Mouse (Mus musculus): ENCODE data around the gene Col24a1. TPM values are rescaled to one million over a fixed set of nuclear protein-coding genes. Genes with fewer than 3 reads are reported as not detected.

Gene Col24a1
- polyA plus RNA-seq, 1 experiment: 0.31 TPM

DNA sequence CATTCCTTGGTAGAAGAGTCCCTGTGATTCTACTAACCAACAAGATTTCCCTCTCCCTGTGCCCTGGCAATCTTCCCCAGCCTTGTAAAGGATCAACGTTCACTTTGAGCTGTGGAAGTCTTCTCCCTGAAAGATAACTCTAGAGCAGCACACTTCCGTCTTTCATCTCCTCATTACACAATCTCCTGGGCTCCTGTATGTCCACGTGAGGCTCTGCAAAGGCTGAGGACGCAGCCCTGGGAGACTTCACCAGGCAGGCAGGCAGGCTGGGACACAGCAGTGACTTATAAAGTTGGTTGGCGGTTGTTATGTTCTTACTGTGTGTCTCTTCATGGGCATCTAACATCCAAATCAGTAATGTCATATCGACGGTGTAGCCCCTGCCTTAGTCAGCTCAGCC, 170.1 kb downstream of the Col24a1 start:
- no peak for DNase-seq (ENCODE audit: low read depth)

DNA sequence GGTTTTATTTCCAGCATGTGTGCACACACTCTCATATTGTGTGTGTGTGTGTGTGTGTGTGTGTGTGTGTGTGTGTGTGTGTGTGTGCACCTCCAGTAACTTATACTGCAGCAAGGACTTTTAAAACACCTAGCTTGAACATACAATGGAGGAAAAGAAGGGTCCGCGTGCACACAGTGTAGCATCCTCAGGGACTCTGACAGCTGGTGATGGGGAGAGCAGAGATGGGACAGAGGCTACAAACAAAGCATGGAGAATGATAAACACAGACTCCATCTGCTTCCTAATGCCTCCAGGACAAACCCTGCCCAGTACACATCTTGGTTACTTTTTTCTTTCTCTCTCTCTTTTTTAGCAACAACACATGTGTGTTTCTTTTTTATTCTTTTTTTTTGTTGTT, 171.5 kb downstream of the Col24a1 start:
- no peak for DNase-seq (ENCODE audit: low read depth)

DNA sequence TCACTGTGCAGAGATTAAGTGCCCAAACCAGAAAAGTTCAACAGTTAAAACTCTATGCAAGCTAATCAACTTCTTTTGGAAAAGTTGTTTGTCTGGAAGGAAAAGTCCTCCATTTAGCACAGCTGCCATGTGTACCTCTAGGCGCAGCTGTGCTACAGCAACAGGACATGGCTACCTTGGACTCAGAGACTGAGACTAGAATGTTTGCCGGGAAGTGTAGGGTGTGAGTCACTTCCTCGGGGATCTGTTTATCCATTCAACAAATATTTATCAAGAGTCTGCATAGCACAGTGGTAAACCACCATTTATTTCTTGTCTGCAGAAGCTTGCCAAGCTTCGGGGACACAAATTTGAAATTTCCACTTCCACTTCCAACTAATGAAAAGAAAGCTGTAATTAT, 178.8 kb downstream of the Col24a1 start:
- DNase-seq (ENCODE audit: low read depth): no peak

DNA sequence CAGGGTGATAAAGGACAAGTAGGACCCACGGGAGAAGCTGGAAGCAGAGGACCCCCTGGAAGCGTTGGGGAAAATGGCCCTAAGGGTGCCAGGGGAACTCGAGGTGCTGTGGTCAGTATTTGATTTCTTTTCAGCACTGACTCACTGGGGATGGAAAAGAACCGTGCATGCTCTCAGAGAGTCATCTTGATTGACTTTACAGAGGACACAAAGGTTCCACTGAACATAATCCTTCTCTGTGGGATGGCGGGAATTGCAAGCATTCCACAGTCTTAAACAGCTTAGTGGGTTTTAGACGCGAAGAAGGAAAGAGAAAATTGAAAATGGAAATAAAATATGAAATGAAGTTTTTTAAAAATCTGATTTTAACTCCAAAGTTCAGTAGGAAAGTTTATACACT, 181.9 kb downstream of the Col24a1 start:
- no peak for DNase-seq (ENCODE audit: low read depth)

DNA sequence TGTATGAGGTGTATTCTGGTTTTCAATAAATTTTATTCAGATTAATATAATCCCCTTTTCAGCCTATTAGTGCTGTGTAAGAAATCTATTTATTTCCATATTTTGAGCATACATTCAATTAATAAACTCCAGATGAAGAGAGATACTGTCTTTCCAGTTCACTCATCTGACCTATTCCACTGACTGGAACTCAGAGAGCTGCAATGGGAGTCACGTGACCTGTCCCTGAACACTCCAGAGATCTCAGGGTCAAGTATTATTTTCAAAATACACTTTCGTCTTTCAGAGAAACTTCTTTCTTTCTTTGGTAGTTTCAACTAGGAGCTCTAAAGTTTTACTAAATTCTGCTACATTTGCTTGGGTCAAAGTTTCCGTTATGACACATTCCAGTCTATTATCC, 184.4 kb downstream of the Col24a1 start:
- DNase-seq (ENCODE audit: low read depth): no peak

DNA sequence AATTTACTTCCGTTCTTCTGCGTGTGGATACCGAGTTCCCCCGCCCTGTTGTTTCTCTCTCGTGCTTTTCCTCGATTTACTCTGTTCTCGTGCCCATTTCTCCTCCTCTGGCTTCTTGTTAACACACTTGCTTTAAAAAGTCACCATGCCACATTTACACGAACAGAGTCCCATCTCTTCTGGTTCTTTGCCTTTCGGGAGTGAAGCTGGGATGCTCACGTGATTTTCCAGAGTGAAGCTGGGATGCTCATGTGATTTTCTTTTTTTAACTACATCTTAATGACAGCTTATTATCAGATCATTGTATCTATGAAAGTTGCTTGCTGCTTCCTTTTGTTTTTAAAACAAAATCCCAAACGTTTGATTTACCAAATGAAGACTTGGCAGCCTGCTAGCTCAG, 184.8 kb downstream of the Col24a1 start:
- no peak for DNase-seq (ENCODE audit: low read depth)

DNA sequence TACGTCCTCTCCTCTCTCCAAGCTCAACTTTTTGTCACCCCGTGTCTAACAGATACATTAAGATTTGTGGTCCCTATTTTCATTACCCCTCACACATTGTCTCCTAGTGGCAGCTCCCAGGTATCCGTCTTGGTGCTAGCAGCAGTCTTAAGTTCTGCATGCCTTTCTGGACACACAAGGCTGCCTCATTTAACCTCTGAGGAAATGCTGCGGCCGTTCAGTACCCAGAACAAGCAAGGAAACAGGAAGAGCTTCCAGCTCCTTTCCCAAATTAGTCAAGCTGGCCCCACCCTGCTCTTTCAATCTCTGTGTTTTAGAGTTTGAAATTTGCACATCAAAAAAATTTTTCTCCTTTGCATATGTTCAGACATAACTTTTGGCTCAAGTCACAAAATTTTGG, 186.2 kb downstream of the Col24a1 start:
- DNase-seq (ENCODE audit: low read depth): no peak

DNA sequence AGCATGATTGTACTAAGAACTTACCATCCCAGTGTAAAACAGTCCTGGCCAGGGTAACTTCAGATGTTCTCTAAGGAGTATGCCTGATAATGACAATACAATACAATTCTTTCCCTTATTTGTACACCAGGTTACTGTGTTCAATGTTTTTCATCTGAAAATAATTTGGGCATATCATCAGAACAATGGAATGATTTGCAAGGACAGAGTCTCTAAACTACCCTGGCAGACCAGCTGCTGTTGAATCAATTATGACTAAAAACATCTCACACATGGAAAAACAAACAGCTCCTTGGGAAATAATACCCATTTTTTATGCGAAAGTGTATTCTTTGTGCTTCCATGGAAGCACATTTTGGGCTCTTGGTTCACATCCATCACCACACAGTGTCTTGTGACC, 198.0 kb downstream of the Col24a1 start:
- no peak for DNase-seq (ENCODE audit: low read depth)

DNA sequence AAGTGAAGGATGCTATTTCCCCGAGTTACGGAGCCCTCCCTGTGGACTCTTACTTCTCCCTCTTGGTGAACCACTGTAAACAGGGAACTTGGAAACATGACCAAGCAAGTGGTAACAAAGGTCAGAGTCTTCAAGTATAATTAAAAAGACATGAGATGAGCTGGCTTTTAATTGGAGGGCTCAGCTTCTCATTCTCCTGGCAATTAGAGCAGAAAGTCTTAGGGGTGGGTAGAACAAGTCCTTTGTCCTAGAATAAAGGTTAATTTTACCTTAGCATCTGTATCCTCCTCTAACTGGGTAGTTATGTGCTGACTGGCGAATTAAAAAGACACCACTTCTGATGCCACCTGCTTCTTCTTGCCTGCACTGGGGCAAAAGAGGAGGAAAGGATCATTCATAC, 199.1 kb downstream of the Col24a1 start:
- no peak for DNase-seq (ENCODE audit: low read depth)

DNA sequence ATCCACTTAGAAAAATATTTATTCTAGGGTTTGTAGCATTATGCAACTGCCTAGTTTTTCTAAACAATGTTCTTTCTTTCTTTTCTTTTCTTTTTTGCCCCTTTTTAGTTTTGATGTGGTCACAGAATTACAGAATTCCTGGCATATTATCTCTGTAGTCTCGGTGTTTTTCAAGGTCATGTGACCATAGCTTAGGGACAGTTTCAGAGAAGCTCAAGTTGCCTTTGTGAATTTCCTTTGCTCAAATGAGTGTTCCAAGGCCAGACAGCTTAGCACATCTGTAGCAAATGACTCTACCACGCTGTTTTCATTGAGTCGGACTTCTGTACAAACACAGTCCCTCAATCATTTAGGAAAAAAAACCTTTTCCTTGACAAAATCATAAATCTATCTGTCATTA, 205.9 kb downstream of the Col24a1 start:
- DNase-seq (ENCODE audit: low read depth): no peak

DNA sequence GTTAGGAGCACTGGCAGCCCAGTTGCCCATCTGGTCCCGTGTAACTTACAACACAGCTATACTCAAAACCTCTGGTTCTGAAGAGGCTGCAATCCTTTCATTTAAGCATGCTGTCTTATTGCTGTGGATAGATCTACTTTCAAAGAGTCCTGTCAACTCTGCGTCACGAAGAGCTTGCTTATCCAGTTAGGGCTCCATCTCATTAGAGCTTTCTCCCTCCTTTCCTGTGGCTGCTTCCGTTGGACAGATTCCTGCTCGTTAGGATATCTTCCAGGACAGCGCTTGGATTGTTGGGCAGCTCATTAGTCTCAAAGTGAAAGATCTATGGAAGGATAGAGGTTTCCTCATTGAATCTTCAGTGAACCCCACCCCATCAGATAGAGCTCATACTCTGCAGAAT, 206.6 kb downstream of the Col24a1 start:
- no peak for DNase-seq (ENCODE audit: low read depth)

DNA sequence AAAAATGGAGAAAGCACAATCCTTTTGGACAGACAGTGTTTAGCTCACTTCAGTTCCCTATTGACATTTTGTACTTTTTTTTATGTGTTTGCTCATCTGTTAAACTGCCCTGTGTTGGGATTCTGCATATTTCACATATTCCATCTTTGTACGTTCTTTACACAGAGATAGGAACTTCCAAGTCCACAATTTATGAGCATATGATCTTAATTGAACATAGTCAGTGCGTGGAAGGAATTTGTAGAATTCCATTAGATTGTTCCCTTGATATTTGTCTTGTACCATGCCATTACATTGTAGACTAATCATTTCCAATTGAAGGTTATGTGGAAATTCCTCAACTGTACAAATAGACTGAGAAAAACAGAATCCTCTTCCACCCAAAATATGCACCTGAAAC, 212.6 kb downstream of the Col24a1 start:
- DNase-seq (ENCODE audit: low read depth): no peak

DNA sequence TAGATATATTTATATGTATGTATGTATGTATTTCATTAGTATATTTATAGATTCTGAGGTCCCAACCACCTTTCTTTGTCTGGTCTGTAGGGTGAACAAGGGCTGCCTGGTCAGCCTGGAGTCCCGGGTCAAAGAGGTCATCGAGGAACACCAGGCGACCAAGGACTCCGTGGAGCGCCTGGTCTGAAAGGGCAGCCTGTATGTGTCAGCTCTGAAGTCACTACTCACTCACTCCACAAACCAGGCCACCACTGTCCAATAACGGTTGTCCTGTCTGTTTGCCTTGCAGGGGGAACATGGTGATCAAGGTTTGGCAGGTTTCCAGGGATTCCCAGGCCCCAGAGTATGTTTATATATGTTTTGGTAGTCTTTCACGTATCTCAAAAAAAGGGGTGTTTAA, 216.3 kb downstream of the Col24a1 start:
- DNase-seq (ENCODE audit: low read depth): no peak

DNA sequence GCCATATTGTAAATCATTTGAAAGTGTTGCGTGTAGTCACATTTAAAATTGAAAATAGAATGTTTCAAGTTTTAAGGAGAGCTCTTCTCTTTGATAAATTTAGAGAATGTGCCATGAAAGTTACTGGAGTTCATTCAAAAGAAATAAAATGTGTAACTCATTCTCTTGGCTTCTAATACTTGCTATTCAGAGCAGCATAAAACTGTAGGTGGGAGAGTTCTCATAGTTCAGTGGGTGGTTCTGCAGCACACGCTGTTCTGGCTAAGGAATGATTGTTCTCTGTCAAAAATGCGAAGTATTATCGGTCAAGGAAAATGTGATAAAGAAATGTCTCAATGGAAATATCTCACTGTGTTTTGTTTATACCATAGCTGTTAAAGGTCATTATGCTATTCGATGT, 221.9 kb downstream of the Col24a1 start:
- DNase-seq (ENCODE audit: low read depth): no peak

DNA sequence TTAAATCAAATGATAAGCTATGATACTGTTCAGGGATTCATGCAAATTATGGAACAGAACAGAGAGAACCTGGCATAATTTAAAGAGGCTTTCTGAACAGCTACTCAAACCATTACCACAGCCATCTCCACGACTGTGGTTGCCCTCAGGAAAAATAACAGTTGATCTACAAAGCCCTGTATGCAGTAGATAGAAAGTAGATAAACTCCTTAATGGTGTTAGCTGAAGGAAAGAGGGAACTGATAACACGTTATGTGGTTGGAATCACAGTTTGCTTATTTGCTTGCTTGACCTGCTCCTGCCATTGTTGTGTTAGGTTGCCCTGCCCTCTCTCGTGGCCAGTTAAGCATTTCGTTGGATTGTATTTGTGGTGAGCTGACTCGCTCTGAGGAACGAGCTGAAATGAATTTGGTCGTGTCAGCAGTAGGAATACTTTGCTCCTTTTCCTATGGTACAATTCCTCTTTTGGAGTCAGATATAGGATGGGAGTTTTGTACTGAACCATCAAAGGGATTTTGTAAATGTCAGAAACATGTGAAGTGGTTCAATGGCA, 229.3 kb downstream of the Col24a1 start:
- DNase-seq (ENCODE audit: low read depth): no peak

DNA sequence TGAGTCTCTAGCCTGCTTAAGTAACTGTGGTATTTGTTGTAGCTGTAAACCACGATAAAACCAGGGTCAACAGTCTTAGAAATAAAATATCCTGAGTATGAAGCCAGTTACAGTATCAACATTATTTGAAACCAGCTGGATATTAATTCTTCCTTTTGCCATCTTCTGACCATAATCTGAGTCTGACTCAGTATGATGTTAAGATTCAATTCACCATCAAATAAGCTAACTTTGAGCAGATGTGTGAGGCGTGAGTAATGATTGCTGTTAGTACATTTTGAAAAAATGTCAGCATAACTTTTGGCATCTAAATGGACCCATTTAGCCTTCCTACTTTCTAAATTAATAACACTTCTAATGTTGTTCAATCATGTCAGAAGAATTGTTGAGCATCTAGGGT, 230.0 kb downstream of the Col24a1 start:
- DNase-seq (ENCODE audit: low read depth): no peak

DNA sequence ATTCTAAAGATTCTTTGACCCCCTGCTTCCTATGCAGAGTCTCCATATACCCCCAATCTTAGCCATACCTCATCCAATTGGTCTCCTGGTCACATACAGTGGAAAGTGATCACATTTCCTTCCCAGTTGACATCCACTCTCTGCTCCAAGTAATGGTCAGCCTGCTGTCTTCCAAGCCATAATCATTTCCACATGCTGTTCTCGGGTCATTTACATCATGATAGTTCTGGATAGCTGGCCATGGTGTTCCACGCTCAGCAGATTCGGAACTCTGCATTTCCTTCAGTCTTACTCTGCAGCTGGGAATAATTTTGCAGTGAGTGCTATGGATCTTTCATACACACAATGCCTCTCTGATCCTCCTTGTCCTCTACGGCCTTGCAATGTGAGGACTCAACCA, 233.0 kb downstream of the Col24a1 start:
- no peak for DNase-seq (ENCODE audit: low read depth)

DNA sequence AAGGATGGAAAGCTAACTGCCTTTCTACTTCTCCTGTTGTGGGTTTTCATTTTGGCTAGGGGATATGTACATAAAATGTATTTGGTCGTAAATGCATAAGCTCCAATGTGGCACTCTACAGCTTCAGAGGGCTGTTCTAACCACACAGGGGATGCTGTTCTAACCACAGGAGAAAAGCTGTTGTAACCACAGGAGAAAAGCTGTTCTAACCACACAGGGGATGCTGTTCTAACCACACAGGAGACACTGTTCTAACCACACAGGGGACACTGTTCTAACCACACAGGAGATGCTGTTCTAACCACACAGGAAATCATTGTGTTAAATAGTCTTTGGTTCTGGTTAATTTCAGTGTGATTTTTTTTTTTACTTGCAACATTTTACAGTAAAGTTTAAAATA, 245.6 kb downstream of the Col24a1 start:
- no peak for DNase-seq (ENCODE audit: low read depth)

DNA sequence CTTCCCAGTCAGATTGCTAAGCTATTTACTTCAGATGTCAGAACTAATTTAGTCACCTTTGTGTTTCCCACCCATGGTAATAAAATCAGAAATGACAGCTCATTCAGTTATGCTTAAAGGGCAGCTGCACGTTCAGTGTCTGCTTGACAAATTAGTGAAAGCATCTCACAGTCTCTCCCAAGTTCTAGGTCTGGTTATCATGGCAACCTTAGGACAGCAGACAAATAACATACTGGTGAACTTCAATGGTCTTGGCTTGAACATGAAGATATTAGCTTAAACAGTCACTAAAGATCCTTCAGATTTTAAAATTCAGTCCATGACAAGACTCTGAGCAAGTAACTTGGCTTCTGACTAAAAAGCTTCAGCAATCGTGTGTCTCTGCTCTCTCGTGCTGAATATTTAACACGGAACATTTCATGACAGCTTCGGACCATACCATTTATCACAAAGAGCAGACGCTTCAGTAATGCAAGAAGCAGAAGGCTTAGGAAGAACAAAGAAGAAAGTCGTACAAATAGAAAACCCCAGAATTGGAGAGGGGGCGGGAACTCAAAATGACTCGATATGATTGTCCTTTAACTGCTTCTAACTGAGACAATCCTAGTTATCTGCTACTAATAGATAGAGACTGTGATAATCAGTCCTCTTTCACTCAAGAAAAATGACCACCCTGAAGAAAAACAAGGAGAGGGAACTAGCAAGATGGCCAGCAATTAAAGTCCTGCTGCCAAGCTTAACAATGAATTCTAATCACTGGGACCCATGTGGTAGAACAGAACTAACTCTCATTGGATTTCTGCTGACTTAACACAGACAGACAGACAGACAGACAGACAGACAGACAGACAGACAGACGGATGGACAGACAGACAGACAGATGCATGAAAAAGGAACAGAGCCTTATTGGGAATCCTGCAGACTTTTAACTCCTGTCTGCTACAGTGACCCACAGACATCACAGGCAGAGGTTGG, 256.5 kb downstream of the Col24a1 start:
- DNase-seq (ENCODE audit: low read depth): no peak

DNA sequence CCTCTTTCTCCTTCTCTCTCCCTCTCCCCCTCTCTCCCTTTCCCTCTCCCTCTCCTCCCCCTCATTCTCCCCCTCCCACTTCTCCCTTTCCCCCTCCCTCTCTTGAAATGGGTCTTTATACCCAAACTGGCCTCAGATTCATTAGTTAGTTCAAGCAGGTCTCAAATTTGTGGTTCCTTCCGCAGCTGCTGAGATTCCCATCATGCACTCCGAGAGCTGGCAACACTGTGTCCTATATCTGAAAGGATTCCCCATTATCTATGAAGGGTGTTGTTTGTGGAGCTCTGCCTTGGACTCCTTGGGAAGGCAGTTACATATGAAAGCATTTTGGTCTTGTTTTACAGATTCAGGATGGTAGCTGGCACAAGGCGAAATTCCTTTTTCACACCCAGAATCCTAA, 257.9 kb downstream of the Col24a1 start:
- no peak for DNase-seq (ENCODE audit: low read depth)

DNA sequence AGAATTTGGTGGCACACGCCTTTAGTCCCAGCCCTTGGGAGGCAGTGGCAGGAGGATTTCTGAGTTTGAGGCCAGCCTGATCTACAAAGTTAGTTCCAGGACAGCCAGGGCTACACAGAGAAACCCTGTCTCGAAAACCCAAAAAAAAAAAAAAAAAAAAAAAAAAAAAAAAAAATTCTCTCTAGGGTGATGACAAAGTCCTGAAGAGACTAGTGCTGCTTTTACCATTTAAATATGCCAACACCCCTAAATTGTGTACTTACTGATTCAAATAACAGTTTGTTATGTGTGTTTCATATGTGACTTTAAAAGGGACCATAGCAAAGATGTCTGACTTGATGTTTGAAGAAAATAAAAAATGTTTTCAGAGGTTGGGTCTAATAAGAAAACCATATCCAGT, 262.1 kb downstream of the Col24a1 start:
- DNase-seq (ENCODE audit: low read depth): no peak

DNA sequence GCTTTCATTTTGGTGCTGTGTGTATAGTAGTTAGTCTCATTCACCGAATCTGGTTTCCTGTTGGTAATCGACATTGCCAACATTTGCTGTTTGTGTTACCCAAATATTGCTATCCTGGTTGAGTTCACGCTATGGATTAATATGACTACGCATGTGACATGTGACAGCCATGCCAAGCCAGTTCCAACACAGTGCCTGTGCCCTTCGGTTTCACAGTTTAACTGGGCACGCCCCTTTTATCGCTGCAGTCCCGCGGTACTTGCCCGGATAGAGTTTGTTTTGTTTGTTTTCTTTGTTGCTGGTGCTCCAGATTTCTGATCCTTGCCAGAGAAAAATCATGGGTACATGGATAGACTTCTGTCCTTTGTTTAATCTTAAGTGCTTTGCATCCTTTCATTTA, 263.9 kb downstream of the Col24a1 start:
- no peak for DNase-seq (ENCODE audit: low read depth)

DNA sequence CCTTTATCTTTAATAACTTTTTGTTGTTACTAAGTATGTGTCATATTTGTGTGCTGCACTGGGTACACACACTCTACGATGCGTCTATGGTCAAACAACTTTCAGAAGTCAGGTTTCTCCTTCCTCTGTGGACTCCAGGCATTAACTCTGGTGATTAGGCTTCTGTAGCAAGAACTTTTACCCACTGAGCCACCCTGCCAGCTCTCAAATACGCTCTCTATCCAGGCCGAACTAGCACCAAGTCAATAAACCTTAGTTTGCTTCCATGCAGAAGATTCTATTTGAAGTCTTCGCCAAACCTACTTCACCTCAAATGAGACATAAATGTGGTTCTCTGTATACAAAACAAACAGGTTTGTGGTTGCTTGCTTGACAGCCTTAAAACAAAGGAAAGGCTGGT, 267.4 kb downstream of the Col24a1 start:
- DNase-seq (ENCODE audit: low read depth): no peak

DNA sequence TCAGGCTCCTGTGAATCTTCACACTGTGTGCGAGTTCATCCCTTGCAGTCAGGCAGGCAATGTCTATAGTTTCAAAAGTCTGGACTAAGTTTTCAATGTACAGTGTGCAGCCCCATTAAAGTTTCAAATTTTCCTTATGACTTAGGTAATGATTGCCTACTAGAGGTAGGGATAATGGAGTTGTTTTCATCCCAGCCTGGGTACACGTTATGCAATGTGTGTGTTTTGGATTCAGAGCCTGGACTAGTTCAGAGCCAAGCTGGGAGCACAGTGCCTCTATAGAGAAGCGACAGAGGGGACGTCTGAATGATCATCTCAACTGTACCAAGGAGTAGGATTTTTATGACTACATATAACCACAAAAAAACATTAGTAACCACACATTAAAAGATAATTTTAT, 267.8 kb downstream of the Col24a1 start:
- DNase-seq (ENCODE audit: low read depth): peak; percentile 52
